In genomic region chr7:140144550-140144949, GRCm38 (mm10) we compare ENCODE assay signal across 27 mouse cellular contexts. TPM values are rescaled to one million over a fixed set of nuclear protein-coding genes. Genes with fewer than 3 reads are reported as not detected.
"Had no signal": no experiment of that assay in that cellular context is flagged by ENCODE, and none has a peak within 500 bp of the region (broad histone marks: within the 10 kb centered on the region; RNA-seq: fewer than 3 reads in every experiment).

No protein-coding gene starts in this region.

- H3K4me1 ChIP-seq: midbrain, embryonic 10.5 days; midbrain, embryonic 12.5 days; neural tube, embryonic 13.5 days; neural tube, embryonic 15.5 days had no signal

- H3K27ac ChIP-seq: midbrain, embryonic 10.5 days; midbrain, embryonic 12.5 days; neural tube, embryonic 13.5 days; neural tube, embryonic 15.5 days had no signal

- H3K9ac ChIP-seq: lung, embryonic 14.5 days; midbrain, embryonic 12.5 days; neural tube, embryonic 13.5 days; neural tube, embryonic 15.5 days had no signal

- H3K4me3 ChIP-seq: midbrain, embryonic 10.5 days; midbrain, embryonic 12.5 days; myocyte; neural tube, embryonic 13.5 days; neural tube, embryonic 15.5 days had no signal

- H3K36me3 ChIP-seq: neural tube, embryonic 15.5 days had no signal

- DNase-seq: lung, adult 18-20 months; lung, embryonic 14.5 days; lung, postnatal 10 days; lung, postnatal 4 days; midbrain, embryonic 14.5 days; retina, postnatal 1 day; right cerebral cortex, adult 18-20 months; right cerebral cortex, postnatal 25 days; right cerebral cortex, postnatal 4 days; spleen, adult 18-20 months; thymus, adult 18-20 months; thymus, postnatal 14 days; thymus, postnatal 36 days had no signal

- H3K27me3 ChIP-seq: neural tube, embryonic 13.5 days; neural tube, embryonic 15.5 days had no signal

RNA-seq across cellular contexts. Expression of gene Sprn, which starts 10.1 kb away (rescaled TPM):
- total RNA-seq: megakaryocyte, adult 5-6 weeks had no signal
- polyA plus RNA-seq: myocyte had no signal

RNA-seq across cellular contexts. Expression of gene Olfr522, which starts 20.0 kb away (rescaled TPM):
- total RNA-seq: megakaryocyte, adult 5-6 weeks; megakaryocyte-erythroid progenitor cell, adult 5-6 weeks had no signal
- polyA plus RNA-seq: lung, embryonic 14.5 days; lung, embryonic 16.5 days; midbrain, embryonic 10.5 days; midbrain, embryonic 12.5 days; midbrain, embryonic 14.5 days; midbrain, embryonic 16.5 days; myocyte; neural tube, embryonic 11.5 days; neural tube, embryonic 13.5 days; neural tube, embryonic 15.5 days; small intestine, adult 2 months; stomach, embryonic 14.5 days; stomach, embryonic 16.5 days; thymus, postnatal 0 days had no signal

RNA-seq across cellular contexts. Expression of gene Olfr523, which starts 28.5 kb away (rescaled TPM):
- total RNA-seq: megakaryocyte, adult 5-6 weeks; megakaryocyte-erythroid progenitor cell, adult 5-6 weeks had no signal
- polyA plus RNA-seq: lung, embryonic 14.5 days; lung, embryonic 16.5 days; midbrain, embryonic 10.5 days; midbrain, embryonic 12.5 days; midbrain, embryonic 14.5 days; midbrain, embryonic 16.5 days; myocyte; neural tube, embryonic 11.5 days; neural tube, embryonic 13.5 days; neural tube, embryonic 15.5 days; small intestine, adult 2 months; stomach, embryonic 14.5 days; stomach, embryonic 16.5 days had no signal
